Mouse (Mus musculus) erythroid progenitor cell, adult 5-6 weeks (primary cell): Measurements from ENCODE around the gene Zfp616. TPM values are rescaled to one million over a fixed set of nuclear protein-coding genes. Genes with fewer than 3 reads are reported as not detected.

Experiments
- ATAC-seq: replicated peaks from 2 replicates; pipeline ENCODE4 v1.8.0; 2016; ENCODE audit warnings: moderate number of reproducible peaks, mild to moderate bottlenecking, moderate TSS enrichment, inconsistent platforms; ENCODE audit not compliant: poor library complexity, low FRiP score, severe bottlenecking
- total RNA-seq, 2 experiments: library from RNA; stranded (forward) in 1 of 2; stranded (reverse) in 1 of 2; fragments of 150-400 nt in 1 of 2; fragments of 186-747, 209-891 nt in 1 of 2; gene quantifications; 2 replicates each; pipeline versions ENCODE4 v1.2.3 to v1.2.4; 2015 to 2017; ENCODE audit warnings: low replicate concordance in 2 of 2

Zfp616 gene
- total RNA-seq (2015; ENCODE audit: low replicate concordance) (not detected in 2 replicates), total RNA-seq (2017; ENCODE audit: low replicate concordance) (not detected in 2 replicates)

GRCm38 (mm10) chr11:74069655-74070054 lies at the start of gene Zfp616:
Zfp616 (plus strand) TSS chr11:74069955.
- ATAC-seq: no peak

DNA sequence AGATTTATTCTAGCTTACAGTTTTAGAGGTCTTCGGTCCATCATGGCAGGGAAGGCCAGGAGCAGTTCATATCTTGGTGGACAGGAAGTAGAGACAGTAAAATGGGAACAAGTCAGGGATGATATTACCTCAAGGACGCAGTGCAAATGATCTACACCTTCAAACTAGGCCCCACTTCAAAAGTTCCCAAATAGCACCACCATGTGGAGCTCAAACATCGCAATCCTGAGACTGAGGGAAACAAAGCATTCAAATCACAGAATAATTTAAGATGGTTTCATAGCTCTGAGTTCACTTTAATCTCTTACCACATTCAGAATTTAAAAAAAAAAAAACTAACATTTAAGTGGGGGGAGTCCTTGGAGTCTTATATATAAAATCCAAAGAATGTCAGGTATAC lies 18.4 kb upstream of the Zfp616 start:
- ATAC-seq: no peak

- ATAC-seq: no peak
Observed at GRCm38 (mm10) chr11:74056451-74056850, 13.3 kb upstream of the Zfp616 start, which contains the start of the genes Olfr139 and Olfr399. Olfr139 (minus strand) TSS chr11:74056551. Olfr399 (minus strand) TSS chr11:74056615.

DNA sequence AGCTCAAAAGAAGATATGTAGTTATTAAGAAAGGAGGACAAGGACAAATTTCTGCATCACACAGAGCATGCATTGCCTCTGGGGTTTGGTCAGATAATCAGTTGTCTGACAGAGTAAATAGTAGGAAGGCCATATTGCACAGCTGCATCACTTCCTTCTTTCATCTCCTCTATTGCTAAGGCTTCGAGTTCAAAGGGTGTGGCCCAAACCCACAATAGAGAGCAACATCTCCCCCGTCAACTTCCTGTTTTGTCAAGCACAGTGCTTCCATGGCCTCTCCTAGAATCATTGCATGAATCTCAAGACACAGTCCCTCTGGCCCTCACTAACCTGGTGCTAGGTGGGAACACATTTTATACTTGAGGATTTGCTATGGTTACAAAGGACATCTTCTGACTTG lies 31.0 kb downstream of the Zfp616 start:
- no peak for ATAC-seq

DNA sequence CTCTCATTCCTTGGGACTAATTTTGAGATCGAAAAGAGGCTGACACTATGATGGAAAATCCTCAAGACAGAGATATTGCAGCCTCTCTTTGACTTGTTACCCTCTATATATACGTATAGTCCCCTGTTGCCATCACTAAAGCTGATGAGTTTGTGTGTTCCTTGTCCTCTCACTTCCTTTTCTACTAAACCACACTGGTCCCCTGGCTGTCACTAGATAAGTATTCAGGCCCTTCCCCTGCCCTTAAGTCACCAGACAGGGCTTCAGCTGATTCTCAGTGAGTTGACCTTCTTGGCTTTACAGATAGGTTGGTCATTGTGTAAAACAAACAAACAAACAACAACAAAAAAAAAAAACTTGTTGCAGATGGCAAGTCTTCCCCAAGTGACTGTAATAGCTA lies 31.8 kb downstream of the Zfp616 start:
- no peak for ATAC-seq

- ATAC-seq: no peak
Observed at GRCm38 (mm10) chr11:74105066-74105465, 35.3 kb downstream of the Zfp616 start.

- no peak for ATAC-seq
Observed at GRCm38 (mm10) chr11:74113412-74113811, 43.7 kb downstream of the Zfp616 start, which contains the start of gene Olfr401. Olfr401 (plus strand) TSS chr11:74113712.

Other genes with a start within 250 kb of the Zfp616 start
- not detected in 2 replicates for gene Olfr393, start 218.5 kb upstream of the Zfp616 start, total RNA-seq (2015; ENCODE audit: low replicate concordance)
- not detected in 2 replicates for gene Olfr393, start 218.5 kb upstream of the Zfp616 start, total RNA-seq (2017; ENCODE audit: low replicate concordance)
- not detected in 2 replicates for gene Olfr394, start 179.2 kb upstream of the Zfp616 start, total RNA-seq (2015; ENCODE audit: low replicate concordance)
- gene Olfr394, start 179.2 kb upstream of the Zfp616 start, total RNA-seq (2017; ENCODE audit: low replicate concordance): under 0.01 TPM in 1 of 2 replicates, not detected in the other
- not detected in 2 replicates for gene Olfr395, start 160.7 kb upstream of the Zfp616 start, total RNA-seq (2015; ENCODE audit: low replicate concordance)
- not detected in 2 replicates for gene Olfr395, start 160.7 kb upstream of the Zfp616 start, total RNA-seq (2017; ENCODE audit: low replicate concordance)
- not detected in 2 replicates for gene Olfr23, start 133.3 kb upstream of the Zfp616 start, total RNA-seq (2015; ENCODE audit: low replicate concordance)
- not detected in 2 replicates for gene Olfr23, start 133.3 kb upstream of the Zfp616 start, total RNA-seq (2017; ENCODE audit: low replicate concordance)
- not detected in 2 replicates for gene Olfr397, start 109.1 kb upstream of the Zfp616 start, total RNA-seq (2015; ENCODE audit: low replicate concordance)
- not detected in 2 replicates for gene Olfr397, start 109.1 kb upstream of the Zfp616 start, total RNA-seq (2017; ENCODE audit: low replicate concordance)
- gene Olfr398, start 79.5 kb upstream of the Zfp616 start, total RNA-seq (2015; ENCODE audit: low replicate concordance): not detected in 2 replicates
- gene Olfr398, start 79.5 kb upstream of the Zfp616 start, total RNA-seq (2017; ENCODE audit: low replicate concordance): not detected in 2 replicates
- not detected in 2 replicates for gene Olfr139, start 13.4 kb upstream of the Zfp616 start, total RNA-seq (2015; ENCODE audit: low replicate concordance)
- not detected in 2 replicates for gene Olfr139, start 13.4 kb upstream of the Zfp616 start, total RNA-seq (2017; ENCODE audit: low replicate concordance)
- gene Olfr399, start 13.3 kb upstream of the Zfp616 start, total RNA-seq (2015; ENCODE audit: low replicate concordance): not detected in 2 replicates
- not detected in 2 replicates for gene Olfr399, start 13.3 kb upstream of the Zfp616 start, total RNA-seq (2017; ENCODE audit: low replicate concordance)
- gene Olfr401, start 43.8 kb downstream of the Zfp616 start, total RNA-seq (2015; ENCODE audit: low replicate concordance): not detected in 2 replicates
- not detected in 2 replicates for gene Olfr401, start 43.8 kb downstream of the Zfp616 start, total RNA-seq (2017; ENCODE audit: low replicate concordance)
- gene Olfr402, start 83.6 kb downstream of the Zfp616 start, total RNA-seq (2015; ENCODE audit: low replicate concordance): not detected in 2 replicates
- not detected in 2 replicates for gene Olfr402, start 83.6 kb downstream of the Zfp616 start, total RNA-seq (2017; ENCODE audit: low replicate concordance)
- gene Olfr403, start 116.3 kb downstream of the Zfp616 start, total RNA-seq (2015; ENCODE audit: low replicate concordance): not detected in 2 replicates
- gene Olfr403, start 116.3 kb downstream of the Zfp616 start, total RNA-seq (2017; ENCODE audit: low replicate concordance): not detected in 2 replicates
- gene Olfr43, start 141.4 kb downstream of the Zfp616 start, total RNA-seq (2015; ENCODE audit: low replicate concordance): not detected in 2 replicates
- not detected in 2 replicates for gene Olfr43, start 141.4 kb downstream of the Zfp616 start, total RNA-seq (2017; ENCODE audit: low replicate concordance)
- not detected in 2 replicates for gene Olfr406, start 189.9 kb downstream of the Zfp616 start, total RNA-seq (2015; ENCODE audit: low replicate concordance)
- not detected in 2 replicates for gene Olfr406, start 189.9 kb downstream of the Zfp616 start, total RNA-seq (2017; ENCODE audit: low replicate concordance)
- gene Olfr59, start 213.8 kb downstream of the Zfp616 start, total RNA-seq (2015; ENCODE audit: low replicate concordance): not detected in 2 replicates
- gene Olfr59, start 213.8 kb downstream of the Zfp616 start, total RNA-seq (2017; ENCODE audit: low replicate concordance): not detected in 2 replicates